Mouse (Mus musculus): ENCODE measurements around the gene Cd72. TPM values are rescaled to one million over a fixed set of nuclear protein-coding genes. Genes with fewer than 3 reads are reported as not detected.
A peak's percentile ranks its signal among the peaks of the same experiment; 100 is the strongest.

Cd72 gene
- polyA plus RNA-seq, 1 experiment from 2014 or later, result 5.1 TPM

DNA sequence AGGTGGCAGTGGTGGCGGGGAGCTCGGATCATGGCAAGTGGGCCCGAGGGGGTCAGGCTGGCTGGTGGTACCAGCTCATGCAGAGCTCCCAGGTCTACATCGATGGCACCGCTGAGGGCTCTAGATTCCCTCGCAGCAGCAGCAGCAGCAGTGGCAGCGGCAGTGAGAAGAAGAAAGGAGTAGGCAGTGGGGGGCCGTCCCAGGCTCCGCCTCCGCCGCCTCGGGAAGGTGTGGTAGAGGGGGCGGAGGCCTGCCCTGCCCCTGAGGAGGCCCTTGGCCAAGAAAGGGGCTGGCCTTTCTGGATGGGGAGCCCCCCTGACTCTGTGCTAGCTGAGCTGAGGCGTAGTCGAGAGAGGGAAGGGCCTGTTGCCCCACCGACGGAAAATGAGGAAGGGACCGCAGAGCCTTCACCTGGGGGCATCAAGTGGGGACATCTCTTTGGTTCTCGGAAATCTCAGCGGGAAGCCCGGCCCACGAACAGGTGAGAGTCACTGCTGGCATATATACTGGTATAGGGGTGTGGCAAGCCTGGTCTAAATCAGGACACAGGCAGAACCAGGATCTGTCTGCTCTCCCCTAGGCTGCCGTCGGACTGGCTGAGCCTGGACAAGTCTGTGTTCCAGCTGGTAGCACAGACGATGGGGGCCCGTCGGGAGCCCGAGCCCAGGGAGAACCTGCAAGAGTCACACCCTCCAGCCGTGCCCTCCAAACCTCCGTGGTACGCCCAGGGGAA lies 28.6 kb downstream of the Cd72 start:
- H3K4me1 ChIP-seq (ENCODE audit: control insufficient read depth, insufficient read depth, low read depth, low read length), result peaks cover 6% of the 10 kb centered on the region
- no peak overlapping the region for H3K4me3 ChIP-seq (ENCODE audit: low read length)
- H3K36me3 ChIP-seq (ENCODE audit: control insufficient read depth, insufficient read depth, low read length), result peaks cover 51% of the 10 kb centered on the region
- 0 out of 2 replicates have a peak, but pooled peaks cover 3% of the 10 kb centered on the region for H3K27me3 ChIP-seq (replicated peaks; ENCODE audit: control insufficient read depth, insufficient read depth, low read length)
- ATAC-seq, result no peak
- H3K27ac ChIP-seq (ENCODE audit: low read depth, low read length), result no peak overlapping the region
- WGBS, result 19% methylated on average over 31 of the region's 31 CpGs
- no peaks in the 10 kb centered on the region for H3K9me3 ChIP-seq (ENCODE audit: control insufficient read depth, low read length)
- no peak overlapping the region for H3K9ac ChIP-seq (ENCODE audit: low read depth, low read length)
- no peak overlapping the region for H3K4me2 ChIP-seq (ENCODE audit: low read length)

- H3K4me2 ChIP-seq (ENCODE audit: low read length), result no peak overlapping the region
- peaks cover 6% of the 10 kb centered on the region for H3K4me1 ChIP-seq (ENCODE audit: control insufficient read depth, insufficient read depth, low read depth, low read length)
- H3K9me3 ChIP-seq (ENCODE audit: control insufficient read depth, low read length), result no peaks in the 10 kb centered on the region
- peak overlapping the region; percentile 8; the same call in 1 of the 2 replicates for H3K9ac ChIP-seq (ENCODE audit: low read depth, low read length)
- no peak for ATAC-seq
- H3K4me3 ChIP-seq (ENCODE audit: low read length), result no peak overlapping the region
- H3K27ac ChIP-seq (ENCODE audit: low read depth, low read length), result no peak overlapping the region
- WGBS, result 33% methylated on average over 14 of the region's 14 CpGs
- H3K27me3 ChIP-seq (replicated peaks; ENCODE audit: control insufficient read depth, insufficient read depth, low read length), result 0 out of 2 replicates have a peak, but pooled peaks cover 3% of the 10 kb centered on the region
- peaks cover 51% of the 10 kb centered on the region for H3K36me3 ChIP-seq (ENCODE audit: control insufficient read depth, insufficient read depth, low read length)
Observed at GRCm38 (mm10) chr4:43425197-43425596, 29.2 kb downstream of the Cd72 start.

GRCm38 (mm10) chr4:43424072-43424471 lies 30.4 kb downstream of the Cd72 start:
- 0 out of 2 replicates have a peak, but pooled peaks cover 3% of the 10 kb centered on the region for H3K27me3 ChIP-seq (replicated peaks; ENCODE audit: control insufficient read depth, insufficient read depth, low read length)
- H3K9ac ChIP-seq (ENCODE audit: low read depth, low read length), result no peak overlapping the region
- no peak for ATAC-seq
- H3K4me1 ChIP-seq (ENCODE audit: control insufficient read depth, insufficient read depth, low read depth, low read length), result peaks cover 6% of the 10 kb centered on the region
- no peak overlapping the region for H3K4me2 ChIP-seq (ENCODE audit: low read length)
- H3K36me3 ChIP-seq (ENCODE audit: control insufficient read depth, insufficient read depth, low read length), result peaks cover 51% of the 10 kb centered on the region
- H3K9me3 ChIP-seq (ENCODE audit: control insufficient read depth, low read length), result no peaks in the 10 kb centered on the region
- H3K4me3 ChIP-seq (ENCODE audit: low read length), result no peak overlapping the region
- WGBS, result 77% methylated on average over 9 of the region's 9 CpGs
- no peak overlapping the region for H3K27ac ChIP-seq (ENCODE audit: low read depth, low read length)

- no peak overlapping the region for H3K9ac ChIP-seq (ENCODE audit: low read depth, low read length)
- H3K9me3 ChIP-seq (ENCODE audit: control insufficient read depth, low read length), result no peaks in the 10 kb centered on the region
- H3K4me2 ChIP-seq (ENCODE audit: low read length), result no peak overlapping the region
- H3K27me3 ChIP-seq (replicated peaks; ENCODE audit: control insufficient read depth, insufficient read depth, low read length), result 0 out of 2 replicates have a peak, but pooled peaks cover 3% of the 10 kb centered on the region
- H3K27ac ChIP-seq (ENCODE audit: low read depth, low read length), result no peak overlapping the region
- peaks cover 4% of the 10 kb centered on the region for H3K4me1 ChIP-seq (ENCODE audit: control insufficient read depth, insufficient read depth, low read depth, low read length)
- peaks cover 51% of the 10 kb centered on the region for H3K36me3 ChIP-seq (ENCODE audit: control insufficient read depth, insufficient read depth, low read length)
- no peak for ATAC-seq
- WGBS, result 92% methylated on average over 20 of the region's 20 CpGs
- H3K4me3 ChIP-seq (ENCODE audit: low read length), result no peak overlapping the region
Observed at GRCm38 (mm10) chr4:43423267-43423934, 31.0 kb downstream of the Cd72 start.

- Histone ChIP-seq H3K9me3 (ENCODE audit: control insufficient read depth, low read length) (no peaks in the 10 kb centered on the region), H3K4me2 (ENCODE audit: low read length) (no peak overlapping the region), H3K27me3 (replicated peaks; ENCODE audit: control insufficient read depth, insufficient read depth, low read length) (0 out of 2 replicates have a peak, but pooled peaks cover 3% of the 10 kb centered on the region), H3K36me3 (ENCODE audit: control insufficient read depth, insufficient read depth, low read length) (peaks cover 56% of the 10 kb centered on the region), H3K4me1 (ENCODE audit: control insufficient read depth, insufficient read depth, low read depth, low read length) (no peaks in the 10 kb centered on the region; the same call in 1 of the 2 replicates), H3K9ac (ENCODE audit: low read depth, low read length) (no peak overlapping the region), H3K27ac (ENCODE audit: low read depth, low read length) (no peak overlapping the region), H3K4me3 (ENCODE audit: low read length) (no peak overlapping the region)
- ATAC-seq, result no peak
- WGBS, result 73% methylated on average over 28 of the region's 28 CpGs
Observed at GRCm38 (mm10) chr4:43421632-43422240, 32.7 kb downstream of the Cd72 start.

DNA sequence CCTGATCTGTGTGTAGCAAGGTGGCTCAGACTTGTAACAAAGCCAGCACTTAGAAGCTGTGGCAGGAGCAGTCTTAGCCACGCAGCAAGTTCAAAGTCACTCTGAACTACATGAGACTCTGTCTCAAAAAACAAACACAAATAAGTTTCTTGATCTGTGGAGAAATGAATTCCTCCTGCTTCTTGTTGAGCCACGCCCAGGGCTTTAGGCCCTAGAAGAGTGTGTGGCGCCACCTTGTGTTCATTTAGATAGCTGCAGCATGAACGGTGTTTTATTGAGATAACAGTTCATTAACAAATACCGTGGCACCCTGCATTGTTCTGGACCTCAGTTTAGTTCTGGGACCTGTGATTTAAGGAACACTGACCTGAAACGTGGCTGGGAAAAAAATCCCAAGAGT lies 34.1 kb downstream of the Cd72 start:
- 0 out of 2 replicates have a peak, but pooled peaks cover 3% of the 10 kb centered on the region for H3K27me3 ChIP-seq (replicated peaks; ENCODE audit: control insufficient read depth, insufficient read depth, low read length)
- no peak overlapping the region for H3K9ac ChIP-seq (ENCODE audit: low read depth, low read length)
- H3K27ac ChIP-seq (ENCODE audit: low read depth, low read length), result no peak overlapping the region
- 4% methylated on average over 6 of the region's 6 CpGs for WGBS
- no peak overlapping the region for H3K4me2 ChIP-seq (ENCODE audit: low read length)
- no peak overlapping the region for H3K4me3 ChIP-seq (ENCODE audit: low read length)
- no peak; the same call in 1 of the 2 replicates for ATAC-seq
- H3K9me3 ChIP-seq (ENCODE audit: control insufficient read depth, low read length), result no peaks in the 10 kb centered on the region
- H3K4me1 ChIP-seq (ENCODE audit: control insufficient read depth, insufficient read depth, low read depth, low read length), result peaks cover 3% of the 10 kb centered on the region; the same call in 1 of the 2 replicates
- H3K36me3 ChIP-seq (ENCODE audit: control insufficient read depth, insufficient read depth, low read length), result peaks cover 58% of the 10 kb centered on the region

GRCm38 (mm10) chr4:43419801-43420281 lies 34.6 kb downstream of the Cd72 start:
- ATAC-seq, result no peak; the same call in 1 of the 2 replicates
- Histone ChIP-seq H3K4me1 (ENCODE audit: control insufficient read depth, insufficient read depth, low read depth, low read length) (peaks cover 3% of the 10 kb centered on the region; the same call in 1 of the 2 replicates), H3K27me3 (replicated peaks; ENCODE audit: control insufficient read depth, insufficient read depth, low read length) (0 out of 2 replicates have a peak, but pooled peaks cover 3% of the 10 kb centered on the region), H3K4me3 (ENCODE audit: low read length) (no peak overlapping the region), H3K36me3 (ENCODE audit: control insufficient read depth, insufficient read depth, low read length) (peaks cover 53% of the 10 kb centered on the region), H3K27ac (ENCODE audit: low read depth, low read length) (no peak overlapping the region), H3K9me3 (ENCODE audit: control insufficient read depth, low read length) (no peaks in the 10 kb centered on the region), H3K4me2 (ENCODE audit: low read length) (no peak overlapping the region), H3K9ac (ENCODE audit: low read depth, low read length) (no peak overlapping the region)
- WGBS, result 65% methylated on average over 9 of the region's 9 CpGs

- 56% methylated on average over 15 of the region's 15 CpGs for WGBS
- ATAC-seq, result no peak
Observed at GRCm38 (mm10) chr4:43418973-43419656, 35.3 kb downstream of the Cd72 start.

More at GRCm38 (mm10) chr4:43418973-43419656, 35.3 kb downstream of the Cd72 start:
- peaks cover 3% of the 10 kb centered on the region; the same call in 1 of the 2 replicates for H3K4me1 ChIP-seq (ENCODE audit: control insufficient read depth, insufficient read depth, low read depth, low read length)
- H3K4me2 ChIP-seq (ENCODE audit: low read length), result no peak overlapping the region
- H3K36me3 ChIP-seq (ENCODE audit: control insufficient read depth, insufficient read depth, low read length), result peaks cover 46% of the 10 kb centered on the region
- no peak overlapping the region for H3K27ac ChIP-seq (ENCODE audit: low read depth, low read length)
- H3K27me3 ChIP-seq (replicated peaks; ENCODE audit: control insufficient read depth, insufficient read depth, low read length), result 0 out of 2 replicates have a peak, but pooled peaks cover under 1% of the 10 kb centered on the region
- no peak overlapping the region for H3K9ac ChIP-seq (ENCODE audit: low read depth, low read length)
- H3K4me3 ChIP-seq (ENCODE audit: low read length), result no peak overlapping the region
- H3K9me3 ChIP-seq (ENCODE audit: control insufficient read depth, low read length), result no peaks in the 10 kb centered on the region
